Mouse (Mus musculus): ENCODE measurements around the gene Qars. TPM values are rescaled to one million over a fixed set of nuclear protein-coding genes. Genes with fewer than 3 reads are reported as not detected.
A peak's percentile ranks its signal among the peaks of the same experiment; 100 is the strongest.

Gene Qars
- polyA plus RNA-seq (2015; fragmentation: Nextera tagmentation; extraction: Ambion mirVana): 106 and 127 TPM in 2 replicates

- H3K36me3 ChIP-seq (ENCODE audit: control insufficient read depth, insufficient read depth, low read length): 0 out of 2 replicates have a peak, but pooled peaks cover 7% of the 10 kb centered on the region
- H3K27ac ChIP-seq (ENCODE audit: low read length): peak within 1 kb of the TSS; percentile 87
Measured at GRCm38 (mm10) chr9:108507619-108508434, at the start of gene Qars. Gene Qars (plus strand): TSS chr9:108507706.

DNA sequence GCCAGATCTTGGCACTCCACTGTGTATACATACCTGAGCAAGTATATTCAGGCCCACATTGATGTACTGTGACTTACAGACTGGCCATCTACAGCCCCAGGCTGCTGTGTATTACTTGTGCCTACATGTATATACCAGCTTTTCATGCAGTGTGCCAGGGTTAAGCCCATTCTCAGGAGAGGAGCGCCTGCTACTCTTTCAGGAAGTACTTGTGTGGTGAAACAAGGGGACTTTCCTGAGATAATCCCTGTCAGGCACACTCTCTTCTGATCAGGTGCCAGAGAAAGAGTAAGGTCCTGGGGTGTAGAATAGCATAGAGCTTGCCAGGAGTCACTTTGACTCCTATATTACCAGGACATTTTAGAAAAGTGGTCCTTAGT is 47.6 kb upstream of the Qars start:
- Histone ChIP-seq H3K4me2 (ENCODE audit: low read depth, low read length) (peak overlapping the region; percentile 80), H3K9me3 (replicated peaks; ENCODE audit: control insufficient read depth, low read length) (no peaks in the 10 kb centered on the region), H3K27ac (ENCODE audit: low read length) (peak overlapping the region; percentile 94), H3K4me3 (replicated peaks; ENCODE audit: low read length) (peak overlapping the region; percentile 86), H3K4me1 (ENCODE audit: control insufficient read depth, insufficient read depth, low read length) (peaks cover 20% of the 10 kb centered on the region), H3K9ac (ENCODE audit: low read length) (peak overlapping the region; percentile 95), H3K36me3 (ENCODE audit: control insufficient read depth, insufficient read depth, low read length) (peaks cover 14% of the 10 kb centered on the region), H3K27me3 (ENCODE audit: control insufficient read depth, insufficient read depth, low read length) (no peaks in the 10 kb centered on the region)
- 81% methylated on average over 1 of the region's 1 CpGs for WGBS
- ATAC-seq (ENCODE audit: insufficient read depth, low FRiP score): no peak

More at GRCm38 (mm10) chr9:108507619-108508434, at the start of gene Qars:
- WGBS: under 1% methylated on average over 37 of the region's 37 CpGs
- Histone ChIP-seq H3K9me3 (replicated peaks; ENCODE audit: control insufficient read depth, low read length) (no peaks in the 10 kb centered on the region), H3K27me3 (ENCODE audit: control insufficient read depth, insufficient read depth, low read length) (no peaks in the 10 kb centered on the region), H3K4me1 (ENCODE audit: control insufficient read depth, insufficient read depth, low read length) (peaks cover 7% of the 10 kb centered on the region; the same call in 1 of the 2 replicates), H3K4me3 (replicated peaks; ENCODE audit: low read length) (peak within 1 kb of the TSS; percentile 74), H3K9ac (ENCODE audit: low read length) (peak within 1 kb of the TSS; percentile 85), H3K4me2 (ENCODE audit: low read depth, low read length) (peak within 1 kb of the TSS; percentile 88)
- ATAC-seq (ENCODE audit: insufficient read depth, low FRiP score): peak; percentile 97

DNA sequence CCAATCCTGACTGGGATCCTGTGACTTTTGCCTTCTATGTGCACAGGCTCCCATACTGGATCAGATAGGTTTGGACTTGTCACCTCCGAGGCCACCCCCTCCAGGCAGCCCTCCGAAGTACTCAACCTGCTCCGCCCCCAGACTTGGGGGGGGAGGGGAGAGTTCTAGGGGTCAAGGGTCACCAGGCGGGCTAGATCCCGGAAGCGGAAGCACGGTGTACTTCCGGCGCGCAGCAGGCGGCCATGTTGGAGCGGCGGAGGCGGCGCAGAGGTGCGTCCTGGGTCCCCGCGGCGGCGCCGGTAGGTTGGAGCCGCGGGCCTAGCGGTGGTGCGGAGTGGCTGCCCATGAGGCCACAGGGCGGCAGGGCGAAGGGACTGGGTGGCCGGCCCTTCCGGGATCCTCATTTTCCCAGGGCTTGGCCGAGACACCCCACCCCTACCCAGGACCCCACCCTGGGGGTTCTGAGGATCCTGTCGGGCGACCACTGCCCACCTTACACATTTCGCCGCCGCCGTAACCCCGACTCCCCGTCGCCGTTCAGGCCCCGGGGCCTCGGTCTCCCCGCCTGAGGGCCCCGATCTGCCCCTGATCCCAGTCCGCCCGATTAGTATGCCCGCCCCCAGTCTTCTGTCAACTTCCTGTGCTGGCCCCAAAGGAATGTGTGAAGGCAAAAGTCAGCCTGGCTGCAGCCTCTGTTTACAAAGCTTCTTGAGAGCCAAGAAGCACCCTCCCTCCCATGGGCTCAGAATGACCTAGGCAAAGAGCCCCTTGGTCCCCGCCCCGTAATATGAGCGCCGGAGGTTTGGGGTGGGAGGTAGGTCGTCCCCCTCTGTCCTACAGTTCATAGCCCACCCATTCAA is 47.0 kb upstream of the Qars start, which contains the start of gene Ccdc71:
Ccdc71 (plus strand) TSS at position 209 of the 860 bp plus-strand sequence.
- Histone ChIP-seq H3K4me2 (ENCODE audit: low read depth, low read length) (peak within 1 kb of the TSS; percentile 80), H3K36me3 (ENCODE audit: control insufficient read depth, insufficient read depth, low read length) (peaks cover 14% of the 10 kb centered on the region)
- WGBS: under 1% methylated on average over 52 of the region's 52 CpGs

GRCm38 (mm10) chr9:108461181-108461631 is 46.3 kb upstream of the Qars start, which contains the start of gene Klhdc8b:
Gene Klhdc8b (minus strand): TSS chr9:108461581.
- WGBS: 17% methylated on average over 11 of the region's 11 CpGs
- H3K4me1 ChIP-seq (ENCODE audit: control insufficient read depth, insufficient read depth, low read length): peaks cover 20% of the 10 kb centered on the region
- H3K27me3 ChIP-seq (ENCODE audit: control insufficient read depth, insufficient read depth, low read length): no peaks in the 10 kb centered on the region
- H3K4me2 ChIP-seq (ENCODE audit: low read depth, low read length): peak within 1 kb of the TSS; percentile 80
- no peak for ATAC-seq (ENCODE audit: insufficient read depth, low FRiP score)
- peak within 1 kb of the TSS; percentile 86 for H3K4me3 ChIP-seq (replicated peaks; ENCODE audit: low read length)
- H3K9ac ChIP-seq (ENCODE audit: low read length): peak within 1 kb of the TSS; percentile 95
- H3K36me3 ChIP-seq (ENCODE audit: control insufficient read depth, insufficient read depth, low read length): peaks cover 14% of the 10 kb centered on the region
- H3K9me3 ChIP-seq (replicated peaks; ENCODE audit: control insufficient read depth, low read length): no peaks in the 10 kb centered on the region
- peak within 1 kb of the TSS; percentile 94 for H3K27ac ChIP-seq (ENCODE audit: low read length)

More for the DNA sequence above, 47.0 kb upstream of the Qars start, which contains the start of gene Ccdc71:
- Histone ChIP-seq H3K4me1 (ENCODE audit: control insufficient read depth, insufficient read depth, low read length) (peaks cover 20% of the 10 kb centered on the region), H3K27me3 (ENCODE audit: control insufficient read depth, insufficient read depth, low read length) (no peaks in the 10 kb centered on the region), H3K9me3 (replicated peaks; ENCODE audit: control insufficient read depth, low read length) (no peaks in the 10 kb centered on the region), H3K9ac (ENCODE audit: low read length) (peak within 1 kb of the TSS; percentile 95), H3K4me3 (replicated peaks; ENCODE audit: low read length) (peak within 1 kb of the TSS; percentile 86), H3K27ac (ENCODE audit: low read length) (peak within 1 kb of the TSS; percentile 94)
- ATAC-seq (ENCODE audit: insufficient read depth, low FRiP score): peak; percentile 76

- WGBS: 67% methylated on average over 5 of the region's 5 CpGs
- Histone ChIP-seq H3K4me1 (ENCODE audit: control insufficient read depth, insufficient read depth, low read length) (peaks cover 20% of the 10 kb centered on the region), H3K27ac (ENCODE audit: low read length) (peak overlapping the region; percentile 94), H3K4me2 (ENCODE audit: low read depth, low read length) (peak overlapping the region; percentile 80), H3K27me3 (ENCODE audit: control insufficient read depth, insufficient read depth, low read length) (no peaks in the 10 kb centered on the region), H3K9ac (ENCODE audit: low read length) (peak overlapping the region; percentile 95), H3K4me3 (replicated peaks; ENCODE audit: low read length) (peak overlapping the region; percentile 86), H3K36me3 (ENCODE audit: control insufficient read depth, insufficient read depth, low read length) (peaks cover 14% of the 10 kb centered on the region), H3K9me3 (replicated peaks; ENCODE audit: control insufficient read depth, low read length) (no peaks in the 10 kb centered on the region)
- no peak for ATAC-seq (ENCODE audit: insufficient read depth, low FRiP score)
Measured at GRCm38 (mm10) chr9:108461675-108462074, 45.8 kb upstream of the Qars start.

DNA sequence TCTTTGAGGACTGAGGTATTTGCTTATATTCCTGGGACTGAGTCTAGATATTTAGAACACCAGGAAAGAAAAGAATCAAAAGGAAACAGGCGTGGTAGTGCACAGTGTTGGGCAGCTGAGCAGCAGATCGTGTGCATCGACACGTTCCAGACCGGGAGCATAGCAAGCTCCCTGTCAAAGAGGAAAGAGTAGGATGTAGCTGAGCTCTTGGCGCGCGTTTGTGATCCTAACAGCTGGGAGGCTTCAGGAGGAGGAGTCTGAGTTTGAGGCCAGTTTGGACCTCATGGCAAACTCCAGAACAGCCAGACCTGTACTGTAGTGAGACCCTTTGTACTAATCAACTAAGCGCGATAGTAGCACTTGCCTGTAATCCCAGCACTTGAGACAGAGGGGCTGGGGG is 45.3 kb upstream of the Qars start:
- peak; percentile 86 for ATAC-seq (ENCODE audit: insufficient read depth, low FRiP score)
- peaks cover 14% of the 10 kb centered on the region for H3K36me3 ChIP-seq (ENCODE audit: control insufficient read depth, insufficient read depth, low read length)
- peak overlapping the region; percentile 86 for H3K4me3 ChIP-seq (replicated peaks; ENCODE audit: low read length)
- H3K27ac ChIP-seq (ENCODE audit: low read length): peak overlapping the region; percentile 94
- no peaks in the 10 kb centered on the region for H3K9me3 ChIP-seq (replicated peaks; ENCODE audit: control insufficient read depth, low read length)
- H3K4me1 ChIP-seq (ENCODE audit: control insufficient read depth, insufficient read depth, low read length): peaks cover 20% of the 10 kb centered on the region
- peak overlapping the region; percentile 80 for H3K4me2 ChIP-seq (ENCODE audit: low read depth, low read length)
- H3K27me3 ChIP-seq (ENCODE audit: control insufficient read depth, insufficient read depth, low read length): no peaks in the 10 kb centered on the region
- 38% methylated on average over 10 of the region's 10 CpGs for WGBS
- H3K9ac ChIP-seq (ENCODE audit: low read length): peak overlapping the region; percentile 95; the same call in 1 of the 2 replicates

- ATAC-seq (ENCODE audit: insufficient read depth, low FRiP score): no peak
- Histone ChIP-seq H3K4me2 (ENCODE audit: low read depth, low read length) (no peak overlapping the region), H3K27me3 (ENCODE audit: control insufficient read depth, insufficient read depth, low read length) (no peaks in the 10 kb centered on the region), H3K9ac (ENCODE audit: low read length) (0 out of 2 replicates have a peak overlapping the region, but pooled peaks have one; percentile 19), H3K4me3 (replicated peaks; ENCODE audit: low read length) (no peak overlapping the region), H3K4me1 (ENCODE audit: control insufficient read depth, insufficient read depth, low read length) (peaks cover 20% of the 10 kb centered on the region), H3K27ac (ENCODE audit: low read length) (no peak overlapping the region), H3K36me3 (ENCODE audit: control insufficient read depth, insufficient read depth, low read length) (peaks cover 14% of the 10 kb centered on the region), H3K9me3 (replicated peaks; ENCODE audit: control insufficient read depth, low read length) (no peaks in the 10 kb centered on the region)
- WGBS: 93% methylated on average over 9 of the region's 9 CpGs
Measured at GRCm38 (mm10) chr9:108463713-108464112, 43.8 kb upstream of the Qars start.

DNA sequence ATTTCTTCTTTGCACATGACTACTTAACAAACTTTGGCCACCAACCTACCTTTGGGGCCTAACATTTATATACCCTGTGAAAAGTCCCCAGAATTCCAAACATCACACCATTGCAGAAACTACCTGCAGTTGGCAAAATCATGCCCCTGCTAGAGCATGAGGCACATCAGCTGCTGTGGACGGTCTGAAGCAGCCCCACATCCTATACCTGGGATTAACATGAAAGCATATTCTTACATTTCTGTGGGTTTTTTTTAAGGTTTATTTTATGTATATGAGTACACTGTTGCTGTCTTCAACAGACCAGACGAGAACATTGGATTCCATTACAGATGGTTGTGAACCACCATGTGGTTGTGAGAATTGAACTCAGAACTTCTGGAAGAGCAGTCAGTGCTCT is 41.3 kb upstream of the Qars start:
- Histone ChIP-seq H3K36me3 (ENCODE audit: control insufficient read depth, insufficient read depth, low read length) (peaks cover 14% of the 10 kb centered on the region), H3K9ac (ENCODE audit: low read length) (no peak overlapping the region), H3K27me3 (ENCODE audit: control insufficient read depth, insufficient read depth, low read length) (no peaks in the 10 kb centered on the region), H3K27ac (ENCODE audit: low read length) (no peak overlapping the region), H3K4me1 (ENCODE audit: control insufficient read depth, insufficient read depth, low read length) (peaks cover 15% of the 10 kb centered on the region), H3K9me3 (replicated peaks; ENCODE audit: control insufficient read depth, low read length) (no peaks in the 10 kb centered on the region), H3K4me3 (replicated peaks; ENCODE audit: low read length) (no peak overlapping the region), H3K4me2 (ENCODE audit: low read depth, low read length) (no peak overlapping the region)
- ATAC-seq (ENCODE audit: insufficient read depth, low FRiP score): no peak
- 89% methylated on average over 2 of the region's 2 CpGs for WGBS
